Mouse (Mus musculus): ENCODE data around the gene Nol12. TPM values are rescaled to one million over a fixed set of nuclear protein-coding genes. Genes with fewer than 3 reads are reported as not detected.

The Nol12 gene
- polyA plus RNA-seq, 1 experiment = 37.4 TPM

DNA sequence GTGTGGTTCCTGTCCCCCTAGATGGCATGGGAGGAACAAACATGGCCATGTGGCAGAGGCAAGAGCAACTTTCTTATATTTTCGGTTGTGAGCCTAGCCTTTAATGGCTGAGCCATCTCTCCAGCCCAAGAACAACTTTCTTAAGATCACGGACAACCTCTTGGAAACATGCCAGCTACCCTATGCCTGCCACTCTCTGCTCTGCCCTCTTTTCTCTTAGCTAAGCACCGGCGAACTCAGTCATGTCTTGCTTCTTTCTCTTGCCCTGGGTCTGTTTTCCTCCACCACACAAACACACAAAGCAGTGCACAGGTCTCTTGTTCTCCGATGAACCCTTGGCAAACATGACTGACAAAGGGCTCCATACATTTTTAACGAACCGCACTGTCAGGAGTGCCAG is 11.5 kb downstream of the Nol12 start:
- DNase-seq (ENCODE audit: extremely low spot score in 1 of 2, low spot score in 1 of 2) = no peak

GRCm38 (mm10) chr15:78947657-78948056 is 12.9 kb downstream of the Nol12 start, which contains the start of gene Triobp:
TSS of gene Triobp (plus strand) at chr15:78947724.
- DNase-seq (ENCODE audit: extremely low spot score in 1 of 2, low spot score in 1 of 2) = peak; percentile 66 to 82

GRCm38 (mm10) chr15:78948152-78948725 is 13.5 kb downstream of the Nol12 start:
- DNase-seq (ENCODE audit: extremely low spot score in 1 of 2, low spot score in 1 of 2) = no peak

- DNase-seq (ENCODE audit: extremely low spot score in 1 of 2, low spot score in 1 of 2) = no peak
These were observed 14.2 kb downstream of the Nol12 start for GRCm38 (mm10) chr15:78948883-78949282.

DNA sequence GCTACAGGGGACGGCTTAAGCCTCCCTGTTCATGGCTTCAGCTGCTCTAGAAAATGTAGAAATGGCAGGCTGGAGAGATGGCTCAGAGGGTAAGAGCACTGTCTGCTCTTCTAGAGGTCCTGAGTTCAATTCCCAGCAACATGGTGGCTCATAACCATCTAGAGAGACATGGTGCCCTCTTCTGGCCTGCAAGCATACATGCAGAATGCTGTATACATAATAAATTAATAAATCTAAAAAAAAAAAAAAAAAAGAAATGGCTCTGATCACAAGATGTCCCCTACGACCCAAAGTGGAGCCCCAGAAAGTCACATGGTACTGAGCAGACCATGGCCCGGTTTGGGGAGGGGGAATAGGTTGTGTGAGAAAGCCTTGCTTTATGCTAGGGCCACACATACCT is 20.9 kb downstream of the Nol12 start:
- no peak for DNase-seq (ENCODE audit: extremely low spot score in 1 of 2, low spot score in 1 of 2)

DNA sequence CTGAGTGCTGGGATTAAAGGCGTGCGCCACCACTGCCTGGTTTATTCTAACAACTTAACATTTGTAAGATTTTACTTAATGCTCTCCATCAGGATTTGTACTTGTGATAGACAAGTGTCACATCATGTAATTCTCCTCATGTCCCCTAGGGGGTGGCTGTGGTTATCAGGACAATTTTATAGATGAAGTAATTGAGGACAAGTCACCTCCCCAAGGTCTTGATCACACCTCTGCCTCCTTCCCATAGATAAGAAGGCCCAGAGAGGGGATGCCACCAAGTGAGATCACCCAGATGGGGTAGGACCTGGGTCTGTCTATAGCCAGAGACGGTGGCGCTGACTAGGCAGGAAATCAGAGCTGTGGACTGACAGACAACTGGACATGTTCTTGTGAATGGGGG is 21.6 kb downstream of the Nol12 start:
- no peak for DNase-seq (ENCODE audit: extremely low spot score in 1 of 2, low spot score in 1 of 2)

DNA sequence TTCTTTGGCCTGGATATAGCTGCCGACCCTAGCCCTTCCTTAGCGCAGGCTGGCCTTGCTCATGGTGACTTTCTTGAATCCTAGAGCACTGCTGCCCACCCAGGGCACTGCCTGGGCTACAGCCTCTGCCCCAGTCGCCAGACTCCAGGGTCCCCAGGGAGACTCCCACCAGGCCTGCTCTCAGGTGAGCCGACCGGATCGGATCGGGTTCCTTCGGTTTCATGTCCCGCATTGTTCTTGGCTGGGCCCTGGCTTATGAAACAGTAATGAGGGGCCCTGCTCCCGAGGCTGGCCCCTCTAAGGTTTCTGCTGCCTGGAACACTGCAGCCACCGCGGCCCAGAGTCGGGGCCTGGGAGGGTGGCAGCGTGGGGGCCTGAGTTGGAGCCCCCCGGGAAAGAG is 22.3 kb downstream of the Nol12 start:
- no peak for DNase-seq (ENCODE audit: extremely low spot score in 1 of 2, low spot score in 1 of 2)

DNA sequence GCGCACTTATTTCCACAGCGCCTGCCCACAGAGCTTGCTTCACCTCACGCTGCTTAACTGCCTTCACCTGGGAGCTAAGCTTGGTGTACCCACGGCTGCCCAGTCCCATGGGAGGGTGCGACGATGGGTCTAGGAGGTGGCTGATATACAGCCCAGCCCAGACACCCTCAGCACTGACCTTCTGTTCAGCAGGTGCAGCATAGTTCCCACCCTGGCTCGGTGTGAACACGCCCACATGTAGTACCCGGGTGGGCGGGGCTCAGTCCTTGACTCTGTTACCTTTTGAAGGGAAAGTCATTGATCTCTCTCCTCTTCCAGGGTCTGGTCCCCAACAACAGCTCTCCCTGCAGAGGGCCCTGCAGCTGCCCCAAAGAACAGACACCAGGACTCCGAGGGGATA is 24.8 kb downstream of the Nol12 start:
- no peak for DNase-seq (ENCODE audit: extremely low spot score in 1 of 2, low spot score in 1 of 2)

DNA sequence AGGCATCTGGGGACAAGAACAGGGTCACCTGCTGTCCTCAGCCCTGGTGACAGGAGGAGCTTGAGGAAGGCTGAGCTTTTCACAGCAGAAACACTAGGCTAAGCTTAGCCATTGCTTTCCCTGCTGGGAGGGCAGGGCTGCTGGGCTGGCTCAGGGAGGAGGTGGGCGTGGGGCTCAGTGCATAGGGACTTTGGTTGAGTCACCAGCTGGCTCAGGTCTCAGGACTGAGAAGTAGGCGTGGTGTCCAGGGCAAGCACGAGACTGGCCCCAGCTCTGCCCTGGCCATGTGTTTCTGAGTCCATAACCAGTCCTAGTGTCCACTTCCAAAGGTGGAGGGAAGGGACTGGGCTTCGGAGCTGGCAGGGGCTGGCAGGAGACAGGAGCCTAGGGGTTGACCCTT is 25.4 kb downstream of the Nol12 start:
- DNase-seq (ENCODE audit: extremely low spot score in 1 of 2, low spot score in 1 of 2) = no peak

DNA sequence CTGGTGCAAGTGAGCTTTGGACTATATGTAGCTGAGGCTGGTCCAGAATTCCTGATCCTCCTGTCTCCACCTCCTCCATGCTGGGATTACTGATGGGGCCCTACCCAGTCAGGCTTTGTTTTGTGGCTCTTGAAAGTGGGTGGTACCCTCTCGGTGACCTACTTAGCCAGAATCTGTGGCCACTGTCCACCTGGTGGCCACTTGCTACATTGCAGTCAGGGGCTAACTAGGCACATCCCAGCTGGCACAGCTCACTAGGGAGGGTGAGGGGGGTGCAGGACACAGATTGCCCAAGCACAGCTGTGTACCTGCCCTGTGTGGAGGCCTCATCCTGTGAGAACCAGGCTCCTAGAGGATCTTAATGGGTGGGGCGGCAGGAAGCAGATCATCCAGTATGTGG is 28.2 kb downstream of the Nol12 start:
- DNase-seq (ENCODE audit: extremely low spot score in 1 of 2, low spot score in 1 of 2) = peak in 1 of 2 experiments; percentile 53

DNA sequence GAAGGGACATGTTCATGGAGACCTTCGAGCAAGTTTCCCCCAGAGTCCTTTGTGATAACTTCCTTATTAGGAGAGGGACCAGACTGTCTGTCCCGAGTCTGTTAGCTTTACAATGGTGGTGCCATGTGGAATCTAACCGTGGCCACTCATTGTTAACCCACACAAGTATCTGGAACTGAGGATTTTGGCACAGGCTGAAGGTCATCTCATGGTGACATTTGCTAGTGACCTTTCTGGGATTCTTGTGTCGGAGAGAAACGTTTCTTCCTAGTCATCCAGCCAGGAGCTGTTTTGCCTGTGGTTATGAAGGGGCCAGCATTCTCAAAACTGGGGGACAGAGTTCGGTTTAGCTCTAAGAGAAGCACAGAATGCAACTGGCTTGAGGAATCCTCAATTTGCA is 36.9 kb downstream of the Nol12 start:
- no peak for DNase-seq (ENCODE audit: extremely low spot score in 1 of 2, low spot score in 1 of 2)

DNA sequence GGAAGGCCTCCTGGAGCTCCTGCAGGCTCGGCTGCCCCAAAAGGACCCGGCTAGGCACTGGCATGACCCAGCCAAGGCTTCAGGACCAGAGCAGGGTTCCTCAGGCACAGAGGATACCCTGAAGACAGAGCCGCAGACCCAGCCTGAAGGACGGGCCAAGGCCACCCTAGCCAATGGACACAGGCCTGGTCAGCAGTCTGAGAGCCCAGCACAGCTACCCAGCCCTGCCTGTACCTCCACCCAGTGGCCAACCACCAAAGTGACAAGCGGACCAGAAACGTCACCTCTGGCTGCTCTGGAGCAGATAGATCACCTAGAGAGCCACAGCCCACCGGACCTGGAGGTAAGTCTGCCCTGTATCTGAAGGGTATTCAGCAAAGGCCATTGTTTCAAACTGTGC is 39.2 kb downstream of the Nol12 start:
- no peak for DNase-seq (ENCODE audit: extremely low spot score in 1 of 2, low spot score in 1 of 2)

- DNase-seq (ENCODE audit: extremely low spot score in 1 of 2, low spot score in 1 of 2) = no peak
These were observed 43.0 kb downstream of the Nol12 start for GRCm38 (mm10) chr15:78977676-78978159.

DNA sequence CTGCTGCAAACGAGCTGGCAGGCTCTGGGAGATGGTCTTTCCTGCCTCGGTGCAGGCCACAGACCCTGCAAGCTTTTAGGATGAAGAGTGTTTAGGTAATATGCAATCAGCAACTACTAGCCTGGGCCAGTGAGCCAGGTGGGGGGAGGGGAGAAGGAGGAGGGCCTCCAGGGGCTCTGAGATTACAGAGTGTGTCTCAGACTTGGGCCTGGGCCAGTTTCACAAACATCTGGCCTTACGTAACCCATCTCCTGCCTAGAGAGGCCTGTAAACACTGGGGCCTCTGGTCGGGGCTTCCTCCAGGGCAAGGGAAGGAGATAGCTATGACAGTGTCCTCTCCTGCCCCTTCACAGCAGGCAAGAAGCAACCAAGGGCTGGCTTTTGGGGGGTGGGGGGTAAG is 44.1 kb downstream of the Nol12 start:
- no peak for DNase-seq (ENCODE audit: extremely low spot score in 1 of 2, low spot score in 1 of 2)

GRCm38 (mm10) chr15:78980084-78980483 is 45.4 kb downstream of the Nol12 start:
- no peak for DNase-seq (ENCODE audit: extremely low spot score in 1 of 2, low spot score in 1 of 2)

- DNase-seq (ENCODE audit: extremely low spot score in 1 of 2, low spot score in 1 of 2) = peak in 1 of 2 experiments; percentile 43
These were observed 48.1 kb downstream of the Nol12 start for GRCm38 (mm10) chr15:78982658-78983435.

DNA sequence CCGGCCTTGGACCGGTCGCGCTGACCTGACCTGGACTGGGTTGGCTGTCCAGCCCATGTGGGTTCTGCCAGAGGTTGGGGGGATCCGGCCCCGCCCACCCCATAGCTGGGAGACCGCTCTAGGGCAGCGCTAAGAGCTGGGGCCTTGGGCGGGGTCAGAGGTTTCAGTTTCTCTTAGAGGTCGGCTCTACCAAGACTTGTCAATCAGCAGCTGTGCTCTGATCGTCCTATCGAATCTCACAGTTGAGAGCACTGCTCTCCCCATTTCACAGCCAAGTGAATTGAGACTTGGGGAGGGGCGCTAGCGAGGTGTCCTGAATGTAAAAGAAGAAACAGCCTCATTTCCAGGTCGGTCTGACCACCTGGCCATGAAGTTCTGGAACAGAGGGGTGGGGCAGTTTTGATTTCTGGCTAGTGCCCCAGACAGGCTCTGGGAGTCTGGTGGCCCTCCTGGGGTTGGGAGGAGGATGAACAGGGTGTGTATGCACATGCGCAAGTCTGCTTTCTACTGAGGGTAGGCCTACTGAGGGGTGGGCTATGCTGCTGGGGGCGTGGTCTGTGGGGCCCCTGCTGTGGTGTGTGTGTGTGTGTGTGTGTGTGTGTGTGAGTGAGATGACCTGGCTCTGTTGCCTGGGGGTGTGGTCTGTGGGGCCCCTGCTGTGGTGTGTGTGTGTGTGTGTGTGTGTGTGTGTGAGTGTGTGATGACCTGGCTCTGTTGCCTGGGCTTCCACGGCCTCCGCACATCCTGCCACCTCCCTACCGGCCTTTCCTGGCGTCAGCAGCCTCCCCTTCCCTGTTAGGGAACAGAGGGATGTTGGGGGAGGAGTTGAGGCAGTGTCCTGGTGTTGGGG is 48.9 kb downstream of the Nol12 start:
- peak in 1 of 2 experiments; percentile 39 for DNase-seq (ENCODE audit: extremely low spot score in 1 of 2, low spot score in 1 of 2)

DNA sequence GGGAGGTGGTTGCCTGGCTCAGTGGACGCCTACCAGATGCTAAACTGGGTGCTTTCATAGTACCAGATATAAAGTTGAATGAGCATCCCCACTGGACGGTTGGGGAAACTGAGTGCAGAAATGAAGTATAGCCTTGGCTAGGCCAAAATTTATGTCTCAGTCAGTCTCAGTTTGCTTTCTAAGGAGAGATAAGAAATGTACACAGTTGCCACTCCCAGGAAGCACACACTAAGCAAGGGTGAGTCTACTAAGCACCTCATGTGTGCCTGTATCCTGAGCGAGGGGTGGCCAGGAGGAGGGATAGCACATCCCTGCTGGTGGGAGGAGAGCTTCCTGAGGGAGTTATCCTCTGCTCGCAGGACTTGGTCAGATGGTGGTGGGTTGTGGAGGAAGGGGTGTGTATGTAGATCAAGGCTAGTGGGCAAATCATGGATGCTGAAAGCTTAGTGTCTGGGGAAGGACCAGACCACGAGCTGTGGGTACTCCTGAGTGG is 49.6 kb downstream of the Nol12 start:
- DNase-seq (ENCODE audit: extremely low spot score in 1 of 2, low spot score in 1 of 2) = no peak

DNA sequence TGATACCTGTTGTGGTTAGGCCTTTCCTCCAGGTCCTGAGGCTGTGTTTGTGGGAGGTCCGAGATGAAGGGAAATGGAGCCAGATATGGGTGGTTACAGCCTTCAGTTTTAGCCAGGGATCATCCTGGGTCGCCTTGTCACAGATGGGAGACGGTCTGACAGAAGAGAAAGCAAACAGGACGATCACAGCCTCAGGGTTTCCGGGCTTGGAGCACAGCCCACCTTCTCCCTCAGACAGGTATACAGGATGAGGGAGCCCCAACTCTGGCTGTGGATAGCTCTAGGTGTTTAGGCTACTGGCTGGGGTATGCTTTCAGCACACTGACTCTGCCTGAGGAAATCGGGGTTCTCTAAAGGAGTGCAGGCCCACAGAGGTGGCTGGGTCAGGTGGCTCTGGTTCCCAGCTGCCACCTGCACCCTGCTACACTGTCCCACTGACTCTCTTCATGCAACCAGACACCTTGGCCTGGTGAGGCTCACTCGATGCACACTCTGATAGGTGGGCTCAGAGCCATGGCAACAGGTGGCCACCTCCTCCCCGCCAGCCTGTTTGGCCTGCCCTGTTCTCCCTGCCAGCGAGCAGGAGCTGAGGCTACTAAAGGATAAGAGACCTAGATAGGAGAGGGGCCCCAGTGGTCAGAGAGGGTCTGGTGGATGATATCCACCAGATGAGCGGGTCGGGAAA is 51.9 kb downstream of the Nol12 start:
- DNase-seq (ENCODE audit: extremely low spot score in 1 of 2, low spot score in 1 of 2) = no peak

- peak; percentile 69 to 89 for DNase-seq (ENCODE audit: extremely low spot score in 1 of 2, low spot score in 1 of 2)
These were observed 53.8 kb downstream of the Nol12 start for GRCm38 (mm10) chr15:78988499-78988971.

Measured in frontal cortex, adult 2 months (tissue).